Mouse (Mus musculus) heart, postnatal 0 days (tissue): ENCODE measurements around the gene Hes2. TPM values are rescaled to one million over a fixed set of nuclear protein-coding genes. Genes with fewer than 3 reads are reported as not detected.

Source experiments
- ATAC-seq: fragments of 200-750 bp; cut with Nextera tagmentation; 2 replicates; pipeline ENCODE4 v1.8.0; 2017; ENCODE audit warnings: low read depth, moderate number of reproducible peaks, moderate library complexity; ENCODE audit not compliant: insufficient read depth
- DNase-seq: peaks from one replicate; pipeline ENCODE4 v3.0.0-alpha.2; 2016; ENCODE audit warnings: low spot score
- H3K27ac ChIP-seq: fragments of 300-500 bp; sonication (generic); 2 replicates; pipeline ENCODE4 v1.5.1; 2014; ENCODE audit warnings: low read depth, mild to moderate bottlenecking
- H3K27me3 ChIP-seq: fragments of 300-500 bp; sonication (generic); 2 replicates; pipeline ENCODE4 v1.6.1; 2014; ENCODE audit warnings: low read length, mixed read lengths; ENCODE audit not compliant: control insufficient read depth, insufficient read depth
- H3K36me3 ChIP-seq: fragments of 300-500 bp; sonication (generic); replicated peaks from 2 replicates; pipeline ENCODE4 v1.6.1; 2014; ENCODE audit warnings: low read length, mixed read lengths; ENCODE audit not compliant: control insufficient read depth, insufficient read depth
- H3K4me1 ChIP-seq: fragments of 300-500 bp; sonication (generic); 2 replicates; pipeline ENCODE4 v1.6.1; 2014; ENCODE audit warnings: antibody characterized with exemption; ENCODE audit not compliant: control insufficient read depth, insufficient read depth
- H3K4me2 ChIP-seq: fragments of 300-500 bp; sonication (generic); 2 replicates; pipeline ENCODE4 v1.6.1; 2014; ENCODE audit warnings: low read depth, mild to moderate bottlenecking, low read length, moderate library complexity
- H3K4me3 ChIP-seq: fragments of 300-500 bp; sonication (generic); 2 replicates; pipeline ENCODE4 v1.5.1; 2014; ENCODE audit warnings: low read depth, low read length
- H3K9ac ChIP-seq: fragments of 300-500 bp; sonication (generic); replicated peaks from 2 replicates; pipeline ENCODE4 v1.6.1; 2014; ENCODE audit warnings: low read depth, low read length, mixed read lengths
- H3K9me3 ChIP-seq: fragments of 300-500 bp; sonication (generic); replicated peaks from 2 replicates; pipeline ENCODE4 v1.6.1; 2016; ENCODE audit warnings: low read length; ENCODE audit not compliant: control insufficient read depth
- CTCF ChIP-seq: IDR thresholded peaks from 2 replicates; pipeline ENCODE4 v1.5.1; 2016; ENCODE audit warnings: antibody characterized with exemption, control low read depth, low read depth
- EP300 ChIP-seq: IDR thresholded peaks from 2 replicates; pipeline ENCODE4 v1.6.1; 2016; ENCODE audit warnings: antibody characterized with exemption, low read depth
- WGBS: fragments of 180-500 bp; shearing (Covaris S2); extraction: QIAGEN DNeasy Blood & Tissue Kit; methylation state at CpG from one replicate; pipeline ENCODE4 v1.1.7; 2014; 5-methylcytosine and 5-hydroxymethylcytosine counted together
- polyA plus RNA-seq: library from polyadenylated mRNA; unstranded; fragments of >200 nt; fragmentation: Nextera tagmentation; extraction: Ambion mirVana; gene quantifications from 2 replicates; pipeline ENCODE4 v1.2.1, GENCODE M21; 2015
- total RNA-seq: library from RNA; depleted of rRNA; stranded (reverse); fragments of >200 nt; gene quantifications from 2 replicates; pipeline ENCODE4 v1.2.3, GENCODE M21; 2014; ENCODE audit warnings: low replicate concordance

Gene Hes2
- total and polyA plus RNA-seq, 2 experiments from 2014 or later, result not detected

- H3K36me3 ChIP-seq, result no peaks in the 10 kb centered on the region
- 12% methylated on average over 13 of the region's 13 CpGs for WGBS
- DNase-seq (no peak), ATAC-seq (no peak)
- H3K4me2 ChIP-seq, result peak overlapping the region; percentile 68; the same call in 1 of the 2 replicates
- peaks cover 25% of the 10 kb centered on the region for H3K4me1 ChIP-seq
- TF ChIP-seq EP300 (no peak), CTCF (no peak)
- peak overlapping the region; percentile 45; the same call in 1 of the 2 replicates for H3K4me3 ChIP-seq
- no peak overlapping the region for H3K9ac ChIP-seq
- H3K27me3 ChIP-seq, result peaks cover 98% of the 10 kb centered on the region
- H3K9me3 ChIP-seq, result no peaks in the 10 kb centered on the region
- no peak overlapping the region for H3K27ac ChIP-seq
Measured at GRCm38 (mm10) chr4:152124361-152124961, 34.2 kb upstream of the Hes2 start.

GRCm38 (mm10) chr4:152125161-152126025 lies 33.3 kb upstream of the Hes2 start:
- Histone ChIP-seq H3K9ac (peak overlapping the region; percentile 23; the same call in 1 of the 2 replicates), H3K27me3 (peaks cover 98% of the 10 kb centered on the region), H3K4me2 (peak overlapping the region; percentile 68), H3K4me3 (peak overlapping the region; percentile 45), H3K27ac (no peak overlapping the region), H3K4me1 (peaks cover 25% of the 10 kb centered on the region), H3K9me3 (no peaks in the 10 kb centered on the region), H3K36me3 (no peaks in the 10 kb centered on the region)
- ATAC-seq (peak; percentile 25), DNase-seq (no peak)
- 5% methylated on average over 56 of the region's 56 CpGs for WGBS
- TF ChIP-seq CTCF, result no peak

GRCm38 (mm10) chr4:152126026-152126920 lies 32.4 kb upstream of the Hes2 start:
- no peaks in the 10 kb centered on the region for H3K9me3 ChIP-seq
- no peaks in the 10 kb centered on the region for H3K36me3 ChIP-seq
- H3K4me3 ChIP-seq, result peak overlapping the region; percentile 45
- TF ChIP-seq EP300 (no peak), CTCF (no peak)
- WGBS, result 6% methylated on average over 65 of the region's 65 CpGs
- DNase-seq (no peak), ATAC-seq (no peak)
- no peak overlapping the region for H3K9ac ChIP-seq
- H3K4me2 ChIP-seq, result peak overlapping the region; percentile 68
- peaks cover 98% of the 10 kb centered on the region for H3K27me3 ChIP-seq
- peaks cover 25% of the 10 kb centered on the region for H3K4me1 ChIP-seq
- H3K27ac ChIP-seq, result no peak overlapping the region

- H3K27ac ChIP-seq, result no peak overlapping the region
- no peaks in the 10 kb centered on the region for H3K9me3 ChIP-seq
- H3K27me3 ChIP-seq, result peaks cover 100% of the 10 kb centered on the region
- DNase-seq (no peak), ATAC-seq (no peak)
- H3K36me3 ChIP-seq, result no peaks in the 10 kb centered on the region
- WGBS, result 89% methylated on average over 11 of the region's 11 CpGs
- H3K4me3 ChIP-seq, result no peak overlapping the region
- TF ChIP-seq EP300 (no peak), CTCF (no peak)
- peaks cover 28% of the 10 kb centered on the region for H3K4me1 ChIP-seq
- H3K4me2 ChIP-seq, result no peak overlapping the region
- H3K9ac ChIP-seq, result no peak overlapping the region
Measured at GRCm38 (mm10) chr4:152127884-152128283, 30.8 kb upstream of the Hes2 start.

GRCm38 (mm10) chr4:152128784-152129183 lies 29.9 kb upstream of the Hes2 start:
- H3K4me1 ChIP-seq, result peaks cover 28% of the 10 kb centered on the region
- WGBS, result 73% methylated on average over 5 of the region's 5 CpGs
- H3K27me3 ChIP-seq, result peaks cover 100% of the 10 kb centered on the region

More at GRCm38 (mm10) chr4:152128784-152129183, 29.9 kb upstream of the Hes2 start:
- H3K4me3 ChIP-seq, result no peak overlapping the region
- ATAC-seq, result no peak
- no peak overlapping the region for H3K9ac ChIP-seq
- H3K9me3 ChIP-seq, result no peaks in the 10 kb centered on the region
- TF ChIP-seq EP300, result no peak
- no peak for TF ChIP-seq CTCF
- no peak for DNase-seq
- H3K27ac ChIP-seq, result no peak overlapping the region
- H3K4me2 ChIP-seq, result no peak overlapping the region
- H3K36me3 ChIP-seq, result no peaks in the 10 kb centered on the region
